Mouse (Mus musculus) neural tube, embryonic 13.5 days (tissue): ENCODE data around the gene Cd274. TPM values are rescaled to one million over a fixed set of nuclear protein-coding genes. Genes with fewer than 3 reads are reported as not detected.

Source experiments
- ATAC-seq: fragments of 200-750 bp; cut with Nextera tagmentation; 2 replicates; pipeline ENCODE4 v1.8.0; 2017; ENCODE audit warnings: low read depth, mild to moderate bottlenecking, moderate TSS enrichment, moderate library complexity
- H3K27ac ChIP-seq: fragments of 300-500 bp; sonication (generic); replicated peaks from 2 replicates; pipeline ENCODE4 v1.5.1; 2015; ENCODE audit warnings: moderate library complexity, mild to moderate bottlenecking, inconsistent platforms
- H3K27me3 ChIP-seq: fragments of 300-500 bp; sonication (generic); 2 replicates; pipeline ENCODE4 v1.6.1; 2015; ENCODE audit warnings: mild to moderate bottlenecking, inconsistent platforms
- H3K36me3 ChIP-seq: fragments of 300-500 bp; sonication (generic); 2 replicates; pipeline ENCODE4 v1.6.1; 2015; ENCODE audit warnings: mild to moderate bottlenecking, inconsistent platforms
- H3K4me1 ChIP-seq: fragments of 300-500 bp; sonication (generic); replicated peaks from 2 replicates; pipeline ENCODE4 v1.6.1; 2015; ENCODE audit warnings: inconsistent platforms
- H3K4me2 ChIP-seq: fragments of 300-500 bp; sonication (generic); 2 replicates; pipeline ENCODE4 v1.6.1; 2015; ENCODE audit warnings: inconsistent platforms, mild to moderate bottlenecking, moderate library complexity
- H3K4me3 ChIP-seq: fragments of 300-500 bp; sonication (generic); 2 replicates; pipeline ENCODE4 v1.5.1; 2015; ENCODE audit warnings: mild to moderate bottlenecking, inconsistent platforms
- H3K9ac ChIP-seq: fragments of 300-500 bp; sonication (generic); 2 replicates; pipeline ENCODE4 v1.6.1; 2015; ENCODE audit warnings: moderate library complexity, mild to moderate bottlenecking, inconsistent platforms
- H3K9me3 ChIP-seq: fragments of 300-500 bp; sonication (generic); 2 replicates; pipeline ENCODE4 v1.6.1; 2016; ENCODE audit warnings: inconsistent platforms
- WGBS: fragments of 180-500 bp; shearing (Covaris S2); methylation state at CpG from one replicate; pipeline ENCODE4 v1.1.7; 2015; 5-methylcytosine and 5-hydroxymethylcytosine counted together
- polyA plus RNA-seq: library from polyadenylated mRNA; unstranded; fragments of >200 nt; fragmentation: Nextera tagmentation; extraction: Ambion mirVana; gene quantifications from 2 replicates; pipeline ENCODE4 v1.2.1, GENCODE M21; 2015

The Cd274 gene
- polyA plus RNA-seq, 1 experiment from 2014 or later = 0.52 TPM

DNA sequence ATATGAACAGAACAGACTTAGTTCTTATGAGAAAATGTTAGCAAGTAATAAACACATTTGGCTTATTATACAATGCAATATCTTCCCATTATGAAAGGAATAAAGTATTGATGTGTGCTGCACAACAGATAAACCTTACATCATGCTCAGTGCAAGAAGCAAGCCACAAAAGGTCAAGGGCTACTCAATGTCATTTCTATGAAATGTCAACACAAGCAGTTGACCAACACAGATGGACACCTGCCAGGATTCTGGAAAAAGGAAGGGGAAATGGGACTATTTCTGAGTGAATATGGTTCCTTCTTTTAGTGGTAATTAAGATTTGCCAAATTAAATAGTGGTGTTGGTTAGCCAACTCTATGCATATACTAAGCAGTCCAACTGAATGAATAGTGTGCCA lies 52.7 kb downstream of the Cd274 start:
- Histone ChIP-seq H3K36me3 (no peaks in the 10 kb centered on the region), H3K4me1 (no peaks in the 10 kb centered on the region), H3K4me3 (no peak overlapping the region), H3K4me2 (no peak overlapping the region), H3K27ac (no peak overlapping the region), H3K9me3 (no peaks in the 10 kb centered on the region), H3K9ac (no peak overlapping the region), H3K27me3 (no peaks in the 10 kb centered on the region)
- no peak for ATAC-seq

DNA sequence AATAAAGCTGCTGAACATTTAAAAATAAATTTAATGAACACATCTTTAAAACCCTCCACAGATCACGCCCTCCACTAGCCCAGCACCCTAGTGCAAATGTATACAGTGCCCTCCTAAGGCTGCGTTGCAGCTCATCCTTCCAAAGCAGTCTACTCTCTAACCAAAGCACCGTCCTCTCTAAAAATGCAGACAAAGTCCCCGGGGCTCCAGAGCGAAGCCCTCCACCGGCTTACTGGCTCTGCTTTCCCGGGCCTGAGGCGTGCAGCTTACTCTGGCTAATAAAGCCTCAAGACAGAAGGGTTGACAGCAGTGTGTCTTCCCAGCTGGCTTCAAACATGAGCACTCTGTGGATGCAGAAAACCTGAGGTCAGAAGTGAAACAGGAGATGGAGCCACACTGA lies 53.1 kb downstream of the Cd274 start:
- ATAC-seq = no peak
- WGBS = 79% methylated on average over 8 of the region's 8 CpGs
- no peak overlapping the region for H3K4me2 ChIP-seq
- no peaks in the 10 kb centered on the region for H3K27me3 ChIP-seq
- no peak overlapping the region for H3K4me3 ChIP-seq
- H3K36me3 ChIP-seq = no peaks in the 10 kb centered on the region
- H3K9ac ChIP-seq = no peak overlapping the region
- no peaks in the 10 kb centered on the region for H3K4me1 ChIP-seq
- H3K27ac ChIP-seq = no peak overlapping the region
- H3K9me3 ChIP-seq = no peaks in the 10 kb centered on the region

DNA sequence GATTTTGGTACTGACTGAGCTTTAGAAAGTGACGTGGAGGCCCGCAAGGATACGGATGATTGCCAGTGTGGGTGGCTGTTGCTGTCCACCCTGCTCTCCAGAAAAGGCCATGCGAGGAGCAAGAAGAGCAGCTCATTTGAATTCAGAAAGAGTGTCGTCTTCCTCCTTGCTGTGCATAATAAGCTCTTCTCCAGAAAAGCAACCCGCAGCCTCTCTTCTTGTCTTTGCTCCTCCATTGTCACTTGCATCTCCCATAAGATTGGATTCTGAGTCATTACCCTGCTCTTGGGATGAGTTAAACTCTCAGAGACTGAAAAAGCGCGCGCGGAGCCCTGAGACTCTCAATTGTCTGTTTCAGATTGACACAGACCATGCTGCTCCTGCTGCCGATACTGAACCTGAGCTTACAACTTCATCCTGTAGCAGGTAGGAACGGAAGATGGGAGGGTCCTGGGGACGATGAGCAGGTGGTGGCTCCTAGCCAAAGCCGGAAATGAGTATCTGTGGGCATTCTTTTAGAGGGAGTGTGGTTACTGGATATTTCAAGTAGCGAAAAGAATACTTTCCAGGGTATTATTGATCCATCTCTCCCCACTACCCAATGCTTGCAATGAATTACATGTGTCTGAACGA lies 54.9 kb downstream of the Cd274 start:
- Histone ChIP-seq H3K4me3 (no peak overlapping the region), H3K27me3 (no peaks in the 10 kb centered on the region), H3K36me3 (no peaks in the 10 kb centered on the region), H3K4me1 (no peaks in the 10 kb centered on the region), H3K4me2 (no peak overlapping the region), H3K9ac (no peak overlapping the region), H3K27ac (no peak overlapping the region), H3K9me3 (no peaks in the 10 kb centered on the region)
- 82% methylated on average over 16 of the region's 16 CpGs for WGBS
- no peak for ATAC-seq

DNA sequence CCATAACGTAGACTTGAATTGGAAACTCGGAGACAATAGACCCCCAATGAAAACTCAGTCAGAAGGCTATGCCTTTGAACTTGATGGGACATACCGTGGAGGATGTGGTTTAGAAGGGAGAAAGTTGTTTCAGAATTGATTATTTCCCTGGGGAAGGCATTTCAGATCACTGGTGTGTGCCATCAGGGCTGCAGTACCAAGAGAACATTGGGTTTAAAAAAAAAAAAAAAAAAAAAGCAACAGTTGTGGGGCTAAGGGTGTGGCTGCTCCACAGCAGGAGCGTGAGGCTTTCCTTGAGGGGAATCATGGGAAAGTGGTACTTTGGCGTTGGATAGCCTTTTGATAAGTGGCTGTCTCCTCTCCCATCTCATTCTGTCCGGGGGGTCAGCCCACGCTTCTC lies 55.5 kb downstream of the Cd274 start:
- no peak for ATAC-seq
- 87% methylated on average over 7 of the region's 7 CpGs for WGBS
- no peaks in the 10 kb centered on the region for H3K4me1 ChIP-seq
- no peaks in the 10 kb centered on the region for H3K27me3 ChIP-seq
- H3K4me2 ChIP-seq = no peak overlapping the region
- no peak overlapping the region for H3K4me3 ChIP-seq
- H3K36me3 ChIP-seq = no peaks in the 10 kb centered on the region
- H3K27ac ChIP-seq = no peak overlapping the region
- no peak overlapping the region for H3K9ac ChIP-seq
- no peaks in the 10 kb centered on the region for H3K9me3 ChIP-seq

DNA sequence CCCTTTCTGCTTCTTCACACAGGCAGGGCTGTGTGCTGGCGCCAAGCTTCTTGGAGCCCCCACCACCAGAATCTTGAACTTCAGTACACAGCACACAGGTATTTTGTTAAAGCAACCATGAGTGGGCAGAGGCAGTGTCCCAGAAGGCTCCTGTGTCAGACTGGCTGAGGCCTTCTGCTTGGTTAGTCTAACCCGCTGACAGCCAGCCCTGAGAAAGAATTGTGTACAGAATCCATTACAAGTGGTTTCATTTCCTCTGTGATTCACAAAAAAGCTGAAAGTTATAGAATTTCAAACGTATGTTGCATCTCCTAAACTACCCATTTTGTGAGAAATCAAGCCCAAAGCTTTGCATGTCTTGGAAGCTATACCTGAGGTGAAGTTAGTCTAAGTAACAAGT lies 63.3 kb downstream of the Cd274 start:
- no peaks in the 10 kb centered on the region for H3K4me1 ChIP-seq
- no peak overlapping the region for H3K4me3 ChIP-seq
- 88% methylated on average over 3 of the region's 3 CpGs for WGBS
- no peaks in the 10 kb centered on the region for H3K27me3 ChIP-seq
- no peaks in the 10 kb centered on the region for H3K36me3 ChIP-seq
- no peaks in the 10 kb centered on the region for H3K9me3 ChIP-seq
- H3K27ac ChIP-seq = no peak overlapping the region
- H3K4me2 ChIP-seq = no peak overlapping the region
- H3K9ac ChIP-seq = no peak overlapping the region
- ATAC-seq = no peak

DNA sequence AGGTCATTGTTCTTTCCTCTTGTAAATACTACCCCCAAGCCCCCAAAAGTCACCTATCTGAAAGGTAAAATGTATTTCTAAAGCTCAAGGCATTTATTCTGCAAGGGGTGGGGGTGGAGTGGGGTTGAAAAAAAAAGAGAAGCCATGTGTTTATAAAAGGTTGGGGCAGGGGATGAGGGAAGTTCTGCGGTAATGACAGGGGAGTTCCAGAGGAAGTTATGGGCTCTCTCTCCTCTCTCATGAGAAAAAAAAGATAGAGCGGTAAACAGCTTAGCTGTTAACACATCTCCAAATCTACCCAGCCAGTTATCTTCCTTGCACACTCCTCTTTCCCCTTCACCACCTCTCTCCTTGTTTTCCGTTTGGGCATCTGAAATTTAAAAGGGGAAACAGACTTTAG lies 63.7 kb downstream of the Cd274 start:
- Histone ChIP-seq H3K4me3 (no peak overlapping the region), H3K4me1 (no peaks in the 10 kb centered on the region), H3K36me3 (no peaks in the 10 kb centered on the region), H3K9me3 (no peaks in the 10 kb centered on the region), H3K27me3 (no peaks in the 10 kb centered on the region), H3K4me2 (no peak overlapping the region), H3K9ac (no peak overlapping the region), H3K27ac (no peak overlapping the region)
- WGBS = 79% methylated on average over 3 of the region's 3 CpGs
- ATAC-seq = no peak

DNA sequence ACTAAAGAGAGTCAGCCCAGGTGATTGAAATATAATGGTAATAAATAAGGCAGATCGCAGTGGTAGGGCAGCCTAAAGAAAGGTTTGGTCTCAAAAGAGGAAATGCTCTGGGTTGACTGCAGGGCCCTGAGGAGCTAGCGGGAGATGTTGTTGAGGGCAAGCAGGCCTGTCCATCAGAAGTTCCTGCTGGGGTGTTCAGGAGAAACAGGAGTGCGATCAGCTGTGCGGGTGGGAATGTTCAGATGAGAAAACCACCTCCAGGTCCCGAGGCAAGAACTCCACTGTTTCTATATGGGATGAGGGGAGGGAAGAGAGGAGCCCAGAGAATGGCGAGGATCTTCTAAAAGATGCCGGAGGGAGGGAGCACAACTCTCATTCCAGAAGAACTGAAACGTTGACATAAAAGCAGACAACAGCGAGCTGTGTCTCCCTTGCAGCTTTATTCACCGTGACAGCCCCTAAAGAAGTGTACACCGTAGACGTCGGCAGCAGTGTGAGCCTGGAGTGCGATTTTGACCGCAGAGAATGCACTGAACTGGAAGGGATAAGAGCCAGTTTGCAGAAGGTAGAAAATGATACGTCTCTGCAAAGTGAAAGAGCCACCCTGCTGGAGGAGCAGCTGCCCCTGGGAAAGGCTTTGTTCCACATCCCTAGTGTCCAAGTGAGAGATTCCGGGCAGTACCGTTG lies 69.7 kb downstream of the Cd274 start:
- no peaks in the 10 kb centered on the region for H3K4me1 ChIP-seq

More for the DNA sequence above, 69.7 kb downstream of the Cd274 start:
- H3K9ac ChIP-seq = no peak overlapping the region
- H3K36me3 ChIP-seq = no peaks in the 10 kb centered on the region
- H3K4me3 ChIP-seq = no peak overlapping the region
- no peaks in the 10 kb centered on the region for H3K27me3 ChIP-seq
- H3K27ac ChIP-seq = no peak overlapping the region
- 76% methylated on average over 18 of the region's 18 CpGs for WGBS
- ATAC-seq = no peak
- no peak overlapping the region for H3K4me2 ChIP-seq
- no peaks in the 10 kb centered on the region for H3K9me3 ChIP-seq

Other genes starting within 250 kb of the Cd274 start
- gene Jak2, start 115.6 kb upstream of the Cd274 start, polyA plus RNA-seq = 12.5 TPM in 2 replicates
- gene Insl6, start 42.1 kb upstream of the Cd274 start, polyA plus RNA-seq = 2.7 and 3.5 TPM in 2 replicates
- 2.2 and 2.3 TPM in 2 replicates for gene Rln1, start 32.8 kb upstream of the Cd274 start, polyA plus RNA-seq
- 92.6 and 99.2 TPM in 2 replicates for gene Plgrkt, start 65 bp upstream of the Cd274 start, polyA plus RNA-seq
- gene Pdcd1lg2, start 43.5 kb downstream of the Cd274 start, polyA plus RNA-seq = not detected in 2 replicates
- gene Ric1, start 154.8 kb downstream of the Cd274 start, polyA plus RNA-seq = 14.5 and 16.9 TPM in 2 replicates